Mouse (Mus musculus) embryonic facial prominence, embryonic 11.5 days (tissue): ENCODE data around the gene Dclre1c. TPM values are rescaled to one million over a fixed set of nuclear protein-coding genes. Genes with fewer than 3 reads are reported as not detected.

ENCODE experiments used
- ATAC-seq: fragments of 200-750 bp; cut with Nextera tagmentation; replicated peaks from 2 replicates; pipeline ENCODE4 v1.8.0; 2017; ENCODE audit warnings: low read depth; ENCODE audit not compliant: insufficient number of reproducible peaks, low FRiP score, low TSS enrichment
- DNase-seq: peaks from one replicate; pipeline ENCODE4 v3.0.0-alpha.2; 2015; ENCODE audit warnings: low spot score
- H3K27ac ChIP-seq: fragments of 300-500 bp; sonication (generic); replicated peaks from 2 replicates; pipeline ENCODE4 v1.5.1; 2014; ENCODE audit warnings: mild to moderate bottlenecking, low read depth, low read length, control low read depth
- H3K27me3 ChIP-seq: fragments of 300-500 bp; sonication (generic); 2 replicates; pipeline ENCODE4 v1.6.1; 2014; ENCODE audit warnings: mild to moderate bottlenecking, low read length, moderate library complexity, mixed read lengths; ENCODE audit not compliant: control insufficient read depth, insufficient read depth
- H3K36me3 ChIP-seq: fragments of 300-500 bp; sonication (generic); replicated peaks from 2 replicates; pipeline ENCODE4 v1.6.1; 2014; ENCODE audit warnings: low read depth, mild to moderate bottlenecking, low read length, moderate library complexity, mixed read lengths; ENCODE audit not compliant: control insufficient read depth, insufficient read depth
- H3K4me1 ChIP-seq: fragments of 300-500 bp; sonication (generic); 2 replicates; pipeline ENCODE4 v1.6.1; 2014; ENCODE audit warnings: low read length, mixed read lengths; ENCODE audit not compliant: control insufficient read depth, insufficient read depth
- H3K4me2 ChIP-seq: fragments of 300-500 bp; sonication (generic); 2 replicates; pipeline ENCODE4 v1.6.1; 2014; ENCODE audit warnings: low read depth, mild to moderate bottlenecking, control low read depth, low read length, moderate library complexity
- H3K4me3 ChIP-seq: fragments of 300-500 bp; sonication (generic); 2 replicates; pipeline ENCODE4 v1.5.1; 2014; ENCODE audit warnings: low read depth, low read length, control low read depth
- H3K9ac ChIP-seq: fragments of 300-500 bp; sonication (generic); replicated peaks from 2 replicates; pipeline ENCODE4 v1.6.1; 2014; ENCODE audit warnings: mild to moderate bottlenecking, control low read depth, low read length
- H3K9me3 ChIP-seq: fragments of 300-500 bp; sonication (generic); replicated peaks from 2 replicates; pipeline ENCODE4 v1.6.1; 2016; ENCODE audit warnings: mild to moderate bottlenecking, low read length, inconsistent platforms, mixed read lengths; ENCODE audit not compliant: control insufficient read depth
- WGBS: fragments of 180-500 bp; shearing (Covaris S2); extraction: QIAGEN DNeasy Blood & Tissue Kit; methylation state at CpG from one replicate; pipeline ENCODE4 v1.1.7; 2014; 5-methylcytosine and 5-hydroxymethylcytosine counted together
- polyA plus RNA-seq: library from polyadenylated mRNA; unstranded; fragments of >200 nt; fragmentation: Nextera tagmentation; extraction: Ambion mirVana; gene quantifications from 2 replicates; pipeline ENCODE4 v1.2.1, GENCODE M21; 2014

Gene Dclre1c
- polyA plus RNA-seq, 1 experiment from 2014 or later = 5.8 TPM

- Histone ChIP-seq H3K4me2 (no peak overlapping the region), H3K4me3 (no peak overlapping the region), H3K27me3 (no peaks in the 10 kb centered on the region), H3K9ac (no peak overlapping the region), H3K4me1 (no peaks in the 10 kb centered on the region), H3K36me3 (no peaks in the 10 kb centered on the region; the same call in 1 of the 2 replicates), H3K27ac (no peak overlapping the region), H3K9me3 (no peaks in the 10 kb centered on the region)
- ATAC-seq (no peak), DNase-seq (no peak)
- 92% methylated on average over 4 of the region's 4 CpGs for WGBS
Measured at GRCm38 (mm10) chr2:3445984-3446383, 22.1 kb downstream of the Dclre1c start.

GRCm38 (mm10) chr2:3449431-3449830 lies 25.5 kb downstream of the Dclre1c start:
- H3K27ac ChIP-seq = no peak overlapping the region
- H3K4me1 ChIP-seq = no peaks in the 10 kb centered on the region
- no peak for DNase-seq
- no peak overlapping the region for H3K4me3 ChIP-seq
- no peaks in the 10 kb centered on the region for H3K27me3 ChIP-seq
- H3K36me3 ChIP-seq = no peaks in the 10 kb centered on the region; the same call in 1 of the 2 replicates
- H3K9ac ChIP-seq = no peak overlapping the region
- no peak for ATAC-seq
- no peaks in the 10 kb centered on the region for H3K9me3 ChIP-seq
- H3K4me2 ChIP-seq = no peak overlapping the region
- WGBS = 75% methylated on average over 2 of the region's 2 CpGs

- 87% methylated on average over 3 of the region's 3 CpGs for WGBS
Measured at GRCm38 (mm10) chr2:3453096-3453495, 29.2 kb downstream of the Dclre1c start.

GRCm38 (mm10) chr2:3456590-3456989 lies 32.7 kb downstream of the Dclre1c start:
- DNase-seq = no peak

More at GRCm38 (mm10) chr2:3453096-3453495, 29.2 kb downstream of the Dclre1c start:
- H3K9ac ChIP-seq = no peak overlapping the region
- H3K9me3 ChIP-seq = no peaks in the 10 kb centered on the region
- H3K36me3 ChIP-seq = no peaks in the 10 kb centered on the region; the same call in none of the 2 replicates
- no peak for ATAC-seq
- no peak overlapping the region for H3K4me2 ChIP-seq
- H3K27ac ChIP-seq = no peak overlapping the region
- DNase-seq = no peak
- H3K4me1 ChIP-seq = no peaks in the 10 kb centered on the region
- H3K4me3 ChIP-seq = no peak overlapping the region
- H3K27me3 ChIP-seq = no peaks in the 10 kb centered on the region

GRCm38 (mm10) chr2:3473891-3474290 lies 50.0 kb downstream of the Dclre1c start:
- Histone ChIP-seq H3K27ac (peak overlapping the region; percentile 84), H3K4me1 (no peaks in the 10 kb centered on the region), H3K36me3 (no peaks in the 10 kb centered on the region; the same call in 1 of the 2 replicates), H3K27me3 (no peaks in the 10 kb centered on the region), H3K9me3 (no peaks in the 10 kb centered on the region), H3K9ac (peak overlapping the region; percentile 78), H3K4me2 (peak overlapping the region; percentile 36), H3K4me3 (peak overlapping the region; percentile 71)
- WGBS = 1% methylated on average over 12 of the region's 12 CpGs
- ATAC-seq (no peak), DNase-seq (peak; percentile 58)

More at GRCm38 (mm10) chr2:3456590-3456989, 32.7 kb downstream of the Dclre1c start:
- Histone ChIP-seq H3K36me3 (no peaks in the 10 kb centered on the region; the same call in none of the 2 replicates), H3K9me3 (no peaks in the 10 kb centered on the region), H3K4me2 (no peak overlapping the region), H3K4me1 (no peaks in the 10 kb centered on the region), H3K4me3 (no peak overlapping the region), H3K27me3 (no peaks in the 10 kb centered on the region), H3K9ac (no peak overlapping the region), H3K27ac (no peak overlapping the region)
- 78% methylated on average over 4 of the region's 4 CpGs for WGBS
- no peak for ATAC-seq

GRCm38 (mm10) chr2:3474361-3474805 lies 50.5 kb downstream of the Dclre1c start:
- Histone ChIP-seq H3K4me1 (no peaks in the 10 kb centered on the region), H3K4me2 (peak overlapping the region; percentile 36), H3K27ac (peak overlapping the region; percentile 84), H3K27me3 (no peaks in the 10 kb centered on the region), H3K36me3 (no peaks in the 10 kb centered on the region; the same call in 1 of the 2 replicates), H3K9me3 (no peaks in the 10 kb centered on the region), H3K9ac (peak overlapping the region; percentile 78), H3K4me3 (peak overlapping the region; percentile 71)
- ATAC-seq = peak; percentile 90
- WGBS = under 1% methylated on average over 44 of the region's 46 CpGs
- DNase-seq = peak; percentile 78

GRCm38 (mm10) chr2:3474861-3475283 lies 50.9 kb downstream of the Dclre1c start, which contains the start of gene Suv39h2:
Suv39h2 (minus strand) TSS chr2:3475031.
- ATAC-seq = peak; percentile 97
- H3K4me1 ChIP-seq = no peaks in the 10 kb centered on the region
- peak; percentile 97 for DNase-seq
- H3K9me3 ChIP-seq = no peaks in the 10 kb centered on the region
- H3K4me2 ChIP-seq = peak within 1 kb of the TSS; percentile 40
- H3K27me3 ChIP-seq = no peaks in the 10 kb centered on the region
- H3K9ac ChIP-seq = peak within 1 kb of the TSS; percentile 78
- under 1% methylated on average over 42 of the region's 42 CpGs for WGBS
- H3K4me3 ChIP-seq = peak within 1 kb of the TSS; percentile 71
- H3K36me3 ChIP-seq = no peaks in the 10 kb centered on the region; the same call in 1 of the 2 replicates
- peak within 1 kb of the TSS; percentile 84 for H3K27ac ChIP-seq

GRCm38 (mm10) chr2:3475746-3476251 lies 51.9 kb downstream of the Dclre1c start:
- Histone ChIP-seq H3K4me1 (no peaks in the 10 kb centered on the region), H3K36me3 (no peaks in the 10 kb centered on the region; the same call in 1 of the 2 replicates), H3K4me2 (no peak overlapping the region), H3K4me3 (no peak overlapping the region), H3K27me3 (no peaks in the 10 kb centered on the region), H3K9me3 (no peaks in the 10 kb centered on the region), H3K9ac (peak overlapping the region; percentile 63; the same call in 1 of the 2 replicates), H3K27ac (no peak overlapping the region)
- ATAC-seq (no peak), DNase-seq (no peak)
- 72% methylated on average over 3 of the region's 3 CpGs for WGBS
